Mouse (Mus musculus) testis, postnatal 10 days (tissue): ENCODE measurements at regions not wholly inside any gene's neighbourhood (a gene's known extent, or its start where the extent isn't known, plus 50 kb on each side); places are given as distances from the start of the nearest gene placed in this dataset.

Experiments
- DNase-seq: peaks from one replicate; pipeline ENCODE4 v3.0.0; 2021; ENCODE audit warnings: low spot score

DNA sequence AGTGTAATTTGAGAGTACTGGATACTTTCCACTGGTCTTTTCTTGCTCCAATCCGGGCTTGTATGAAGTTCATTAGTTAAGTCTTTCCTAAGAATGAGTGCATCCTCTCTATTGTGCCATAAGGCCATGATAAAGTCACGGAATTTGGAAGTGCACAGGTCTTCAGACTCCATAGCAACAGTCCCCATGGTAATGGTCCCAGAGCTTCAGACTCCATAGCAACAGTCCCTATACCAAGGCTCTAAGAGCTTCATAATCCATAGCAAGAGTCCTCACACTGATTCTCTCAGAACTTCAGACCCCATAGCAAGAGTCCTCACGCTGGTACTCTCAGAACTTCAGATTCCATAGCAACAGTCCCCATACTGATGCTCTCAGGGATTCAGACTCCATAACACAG, 214.5 kb upstream of the Far2 start:
- no peak for DNase-seq

- no peak for DNase-seq
Measured at GRCm38 (mm10) chr6:147833501-147833900, 213.6 kb upstream of the Far2 start.

DNA sequence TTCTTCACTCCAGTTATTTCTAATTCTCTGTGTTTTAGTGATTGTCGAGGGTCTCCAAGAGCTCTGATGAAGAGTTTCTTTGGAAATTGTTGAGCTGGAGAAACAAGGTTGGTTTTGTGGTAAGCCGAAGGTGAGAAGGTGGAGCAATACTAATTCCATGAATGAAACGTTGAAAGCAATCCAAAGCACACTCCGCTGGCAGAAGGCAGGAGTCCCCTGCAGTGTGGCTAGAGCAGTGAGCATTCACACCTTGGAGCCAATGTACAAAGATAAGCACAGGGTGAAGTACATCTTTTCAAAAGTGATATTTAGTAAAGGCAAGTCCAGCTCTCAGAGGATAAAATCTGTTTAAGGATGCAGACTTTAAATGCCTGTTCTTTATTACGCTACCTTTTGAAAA, 208.2 kb upstream of the Far2 start:
- DNase-seq, result no peak

DNA sequence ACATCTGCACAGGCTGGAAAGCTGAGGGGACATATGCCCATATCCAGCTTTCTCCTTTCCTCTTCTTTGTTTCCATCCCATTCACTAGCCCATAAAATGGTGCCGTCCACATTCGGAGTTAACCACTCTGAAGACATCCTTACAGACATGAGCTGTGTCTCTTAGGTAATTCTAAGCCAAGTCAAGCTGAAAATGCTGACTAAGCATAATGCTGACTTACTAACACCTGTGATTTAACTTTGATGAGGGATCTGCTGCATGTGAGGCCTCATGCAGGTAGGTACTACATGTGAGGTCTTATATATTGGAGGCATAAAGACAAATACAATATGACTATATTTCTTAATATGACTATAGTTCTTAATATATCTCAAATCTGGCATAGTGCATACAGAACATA, 197.1 kb upstream of the Far2 start:
- DNase-seq, result no peak

DNA sequence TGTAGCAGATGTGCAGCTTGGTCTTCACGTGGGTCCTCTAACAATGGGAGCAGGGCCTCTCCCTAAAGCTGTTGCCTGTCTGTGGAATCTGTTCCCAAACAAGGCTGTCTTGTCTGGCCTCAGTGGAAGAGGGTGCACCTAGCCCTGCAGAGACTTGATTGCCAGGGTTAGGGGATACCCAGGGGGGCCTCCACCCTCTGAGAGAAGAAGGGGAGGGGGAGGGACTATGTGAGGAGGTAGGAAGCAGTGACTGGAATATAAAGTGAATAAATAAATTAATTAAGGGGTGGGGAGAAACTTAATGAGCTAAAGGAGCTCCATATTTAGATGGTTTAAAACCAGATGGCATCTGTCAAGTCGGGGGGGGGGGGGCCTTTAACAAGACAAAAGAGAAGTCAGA, 185.9 kb upstream of the Far2 start:
- no peak for DNase-seq

GRCm38 (mm10) chr6:147871033-147871432, 176.0 kb upstream of the Far2 start:
- no peak for DNase-seq

DNA sequence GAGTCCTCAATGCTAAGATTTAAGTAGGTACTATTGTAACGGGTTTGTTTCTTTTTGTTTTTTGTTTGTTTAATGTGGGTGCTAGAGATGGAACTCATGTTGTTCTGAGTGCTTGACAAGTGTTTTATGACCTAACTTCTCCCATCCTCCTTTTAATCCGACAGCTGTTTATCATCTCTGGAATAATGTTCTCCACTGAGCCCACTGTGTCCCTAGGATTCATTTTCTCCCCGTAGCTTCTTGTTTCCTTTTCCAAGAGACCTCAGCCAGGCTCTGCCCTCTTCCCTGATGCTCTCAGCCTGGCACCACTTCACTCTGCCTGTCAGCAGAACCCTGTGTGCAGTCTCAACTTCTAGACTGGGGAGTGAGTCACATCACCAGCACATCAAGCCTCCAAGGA, 173.9 kb upstream of the Far2 start:
- DNase-seq, result no peak

- no peak for DNase-seq
Measured at GRCm38 (mm10) chr6:147878485-147878884, 168.6 kb upstream of the Far2 start.

- no peak for DNase-seq
Measured at GRCm38 (mm10) chr6:147885902-147886301, 161.2 kb upstream of the Far2 start.

DNA sequence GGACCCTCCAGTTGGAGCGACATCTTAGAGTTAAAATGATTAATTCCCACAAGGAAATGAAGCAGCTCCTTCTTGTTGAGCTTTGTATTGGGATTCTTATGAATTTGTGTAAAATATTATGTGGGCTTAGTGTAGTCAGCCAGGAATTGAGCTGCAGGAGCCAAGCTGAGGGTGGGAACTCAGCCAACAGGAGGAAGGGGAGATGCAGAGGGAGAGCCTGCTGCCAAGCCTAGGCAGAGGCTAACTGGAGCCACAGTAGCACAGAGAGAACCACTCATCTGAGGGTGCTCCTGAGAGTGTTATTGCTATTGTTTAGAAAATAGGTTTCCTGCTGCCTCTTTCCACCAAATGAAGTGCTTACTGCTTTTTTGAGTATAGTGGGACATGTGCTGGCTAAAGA, 127.4 kb upstream of the Far2 start:
- no peak for DNase-seq

- no peak for DNase-seq
Measured at GRCm38 (mm10) chr6:147921091-147921490, 126.0 kb upstream of the Far2 start.

GRCm38 (mm10) chr6:147922506-147922905, 124.6 kb upstream of the Far2 start:
- DNase-seq, result no peak

DNA sequence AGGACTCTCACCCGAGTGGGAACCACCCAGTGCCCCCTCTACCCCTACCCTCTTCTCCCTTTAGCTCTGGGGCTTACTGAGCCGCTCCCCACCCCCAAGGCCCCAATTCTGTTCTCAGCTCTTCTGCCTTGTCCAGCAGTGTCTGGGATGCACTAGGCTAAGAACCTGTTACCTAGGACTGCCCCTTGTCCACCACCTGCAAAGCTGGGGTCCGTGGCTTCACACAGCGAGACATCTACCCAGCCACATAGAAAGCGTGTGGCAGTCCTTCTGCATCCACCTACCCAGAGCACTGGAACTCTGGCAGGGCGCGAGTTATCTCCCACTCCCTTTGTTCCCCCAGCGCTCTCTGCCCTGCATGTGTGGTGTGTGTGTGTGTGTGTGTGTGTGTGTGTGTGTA, 123.8 kb upstream of the Far2 start:
- no peak for DNase-seq

DNA sequence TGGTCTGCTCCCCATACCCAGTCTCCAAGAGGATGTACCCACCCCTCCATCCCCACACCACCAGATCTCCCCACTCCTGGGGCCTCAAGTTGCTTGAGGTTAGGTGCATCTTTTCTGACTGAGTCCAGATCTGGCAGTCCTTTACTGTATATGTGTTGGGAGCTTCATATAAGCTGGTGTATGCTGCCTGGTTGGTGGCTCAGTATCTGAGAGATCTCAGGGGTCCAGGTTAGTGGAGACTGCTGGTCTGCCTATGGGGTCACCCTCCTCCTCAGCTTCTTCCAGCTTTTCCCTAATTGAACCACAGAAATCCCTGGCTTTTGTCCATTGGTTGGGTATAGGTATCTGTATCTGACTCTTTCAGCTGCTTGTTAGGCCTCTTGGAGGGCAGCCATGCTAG, 118.1 kb upstream of the Far2 start:
- DNase-seq, result no peak

DNA sequence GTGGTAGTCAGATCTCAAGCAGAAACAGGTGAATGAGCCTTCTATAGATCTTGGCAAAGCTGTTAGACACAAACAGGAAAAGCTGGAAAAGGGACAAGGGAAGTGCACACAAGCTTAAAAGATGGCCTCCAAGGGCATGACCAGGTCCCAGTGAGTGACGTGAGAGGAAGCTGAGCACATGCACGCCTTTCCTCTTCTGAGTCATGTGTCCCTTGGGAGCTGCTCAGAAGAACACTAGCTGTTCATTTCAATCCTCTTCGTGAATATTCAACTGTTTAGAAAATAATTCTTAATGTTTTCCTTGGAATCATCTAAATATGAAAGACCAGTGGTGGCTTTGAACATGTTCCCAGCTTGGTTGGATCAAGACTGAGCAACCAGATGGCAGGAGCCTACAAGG, 103.0 kb upstream of the Far2 start:
- no peak for DNase-seq

- peak; percentile 49 for DNase-seq
Measured at GRCm38 (mm10) chr6:147944940-147945676, 102.0 kb upstream of the Far2 start.

GRCm38 (mm10) chr6:147947997-147948396, 99.1 kb upstream of the Far2 start:
- no peak for DNase-seq

DNA sequence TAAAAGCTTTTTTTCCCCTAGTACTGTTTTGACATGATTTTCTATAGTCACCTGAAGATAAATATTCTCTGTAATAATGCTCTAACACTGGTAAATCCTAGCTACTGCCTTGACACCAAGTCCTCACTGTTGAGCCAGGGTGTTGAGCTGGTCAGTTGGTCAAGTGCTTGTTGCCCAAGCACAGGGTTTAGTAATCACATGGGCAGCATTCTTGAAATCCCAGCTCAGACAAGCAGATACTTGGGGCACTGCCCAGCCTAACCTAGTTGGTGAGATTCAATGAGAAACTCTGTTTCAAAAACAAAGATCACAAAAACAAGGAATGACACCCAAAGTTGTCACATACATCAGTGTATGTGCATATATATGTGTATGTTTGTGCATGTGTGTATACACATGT, 95.4 kb upstream of the Far2 start:
- no peak for DNase-seq

DNA sequence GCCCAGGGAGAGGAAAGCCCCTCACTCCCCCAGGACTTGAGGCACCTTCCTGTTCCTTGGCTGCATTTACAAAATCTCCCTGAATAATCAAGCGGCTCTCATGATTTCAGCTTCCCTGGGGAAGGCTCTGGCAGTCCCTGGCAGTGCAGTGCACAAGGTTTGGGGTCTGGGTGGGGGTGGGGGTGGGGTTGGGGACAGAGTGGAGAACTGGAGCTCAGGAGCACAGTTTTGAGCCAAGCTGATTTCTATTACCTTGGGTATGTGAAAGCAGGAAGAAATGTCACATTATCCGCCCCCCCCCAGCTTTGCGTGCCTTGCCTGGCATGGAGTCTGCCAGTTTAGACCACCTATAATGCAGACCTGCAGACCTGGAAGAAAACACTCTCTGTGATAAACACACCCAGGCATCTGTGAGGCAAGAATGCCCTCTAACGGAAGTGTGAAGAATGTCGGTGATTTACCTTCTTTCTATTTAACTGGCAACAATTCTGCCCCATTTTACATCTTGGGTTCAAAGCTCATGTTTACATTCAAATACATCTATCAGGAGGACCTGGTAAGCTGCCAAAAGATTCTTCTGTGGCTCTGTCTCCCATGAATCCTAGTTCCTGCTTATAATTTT, 93.9 kb upstream of the Far2 start:
- no peak for DNase-seq

DNA sequence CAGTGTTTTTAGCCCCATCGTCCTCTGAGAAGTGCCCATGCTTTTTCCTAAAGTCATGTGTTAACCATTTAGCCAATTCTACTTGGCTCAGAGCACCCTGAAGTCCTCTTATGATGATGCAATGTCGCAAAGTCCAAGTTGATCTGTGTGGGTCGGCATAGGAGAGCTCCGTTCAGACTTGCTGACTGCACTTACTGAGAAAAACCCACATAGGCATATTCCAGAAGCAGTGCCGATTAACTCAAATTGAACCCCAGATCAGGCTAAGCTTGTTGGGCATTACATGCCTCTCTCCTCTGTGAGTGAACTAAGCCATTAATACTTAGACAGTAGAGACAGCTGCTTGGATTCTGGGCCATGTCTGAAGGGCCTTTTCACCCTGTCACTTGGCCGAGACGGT, 93.3 kb upstream of the Far2 start:
- no peak for DNase-seq

DNA sequence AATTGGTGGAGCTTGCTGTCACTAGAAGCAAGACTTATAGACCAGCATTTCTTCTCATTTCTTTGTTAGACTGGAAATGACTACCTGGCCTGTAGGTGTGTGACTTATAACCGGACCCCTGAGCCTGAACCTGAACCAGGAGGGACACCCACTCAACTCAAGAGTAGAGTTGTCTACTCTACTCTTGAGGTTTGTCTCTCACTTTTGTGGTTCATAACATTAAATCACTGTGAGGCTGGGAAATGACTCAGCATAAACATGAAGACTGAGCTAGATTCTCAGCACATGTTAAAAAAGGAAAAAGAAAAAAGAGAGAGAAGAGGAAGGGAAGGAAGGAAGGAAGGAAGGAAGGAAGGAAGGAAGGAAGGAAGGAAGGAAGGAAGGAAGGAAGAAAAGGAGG, 92.8 kb upstream of the Far2 start:
- DNase-seq, result no peak

- no peak for DNase-seq
Measured at GRCm38 (mm10) chr6:147954967-147955830, 91.9 kb upstream of the Far2 start.

- DNase-seq, result no peak
Measured at GRCm38 (mm10) chr6:147964739-147965138, 82.3 kb upstream of the Far2 start.
